Mouse (Mus musculus) cerebellum, adult 11 months (tissue): ENCODE measurements at regions not wholly inside any gene's neighbourhood (a gene's known extent, or its start where the extent isn't known, plus 50 kb on each side); places are given as distances from the start of the nearest gene placed in this dataset.

Experiments used
- DNase-seq: peaks from one replicate; pipeline ENCODE4 v3.0.0; 2022

- no peak for DNase-seq
Observed at GRCm38 (mm10) chr1:127001700-127002099, 171.1 kb upstream of the Nckap5 start.

DNA sequence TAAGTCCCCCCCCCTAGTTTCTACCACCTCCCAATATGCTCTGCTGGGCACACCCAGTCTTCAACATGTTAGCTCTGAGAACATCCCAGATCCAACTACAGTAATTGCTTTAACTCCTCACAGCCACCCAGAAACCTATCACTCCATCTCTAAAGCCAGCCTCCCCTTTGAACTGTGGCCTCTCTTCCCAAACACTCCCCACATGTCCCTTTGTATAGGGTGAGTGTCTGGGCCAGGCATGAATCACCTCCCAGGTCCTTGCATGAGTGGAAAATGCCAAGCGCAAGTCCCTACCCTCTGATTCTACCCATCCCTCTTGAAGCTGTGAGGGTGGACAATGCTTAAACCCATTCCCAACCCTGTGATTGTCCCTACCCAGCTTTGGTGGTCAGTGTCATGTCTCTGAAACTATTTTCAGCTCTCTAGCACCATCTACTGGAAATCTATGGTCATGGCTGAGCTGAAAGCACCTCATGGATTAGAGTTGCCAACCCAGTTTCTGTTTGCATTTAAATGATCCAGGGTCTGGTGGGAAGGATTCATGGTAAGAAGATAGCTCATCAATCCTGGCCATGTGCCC is 162.6 kb upstream of the Nckap5 start:
- DNase-seq, result peak; percentile 7

DNA sequence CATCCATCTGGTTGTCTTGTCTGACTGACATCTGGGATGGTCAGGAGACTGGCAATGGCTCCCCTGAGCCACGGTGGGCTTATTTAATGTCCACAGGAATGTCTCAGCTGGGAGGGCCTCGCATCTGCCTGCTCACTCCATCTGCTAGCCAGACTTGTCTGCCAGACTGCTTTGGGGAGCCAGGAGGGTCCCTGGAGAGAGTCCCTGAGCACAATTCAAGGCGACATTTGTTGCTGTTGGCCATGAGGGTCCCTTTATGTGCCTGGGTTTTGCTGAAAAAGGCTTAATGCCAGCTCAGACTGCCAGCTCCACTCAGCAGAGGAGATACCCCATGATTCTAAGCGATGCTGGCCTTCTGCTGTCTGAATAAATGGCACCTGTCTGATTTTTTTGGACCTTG is 161.8 kb upstream of the Nckap5 start:
- DNase-seq, result no peak

DNA sequence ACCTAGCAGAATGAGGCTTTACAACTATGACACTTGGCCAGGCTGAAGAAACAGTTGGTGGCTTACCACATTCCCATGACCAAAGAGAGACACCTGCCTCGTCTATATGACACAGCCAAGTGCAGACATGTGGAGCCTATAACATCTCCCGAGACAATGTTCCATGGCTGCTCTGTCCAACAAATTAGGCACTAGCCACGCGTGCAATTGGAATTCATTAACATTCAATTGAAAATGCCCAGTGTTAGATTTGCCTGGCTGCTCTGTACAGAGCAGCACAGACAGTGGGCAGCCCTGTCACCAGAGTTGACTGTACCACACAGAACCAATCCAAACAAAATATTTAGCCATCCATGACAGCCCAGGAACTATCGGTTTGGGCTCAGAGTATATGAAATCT is 152.2 kb upstream of the Nckap5 start:
- DNase-seq, result no peak

GRCm38 (mm10) chr1:126980311-126980710 is 149.7 kb upstream of the Nckap5 start:
- DNase-seq, result no peak

DNA sequence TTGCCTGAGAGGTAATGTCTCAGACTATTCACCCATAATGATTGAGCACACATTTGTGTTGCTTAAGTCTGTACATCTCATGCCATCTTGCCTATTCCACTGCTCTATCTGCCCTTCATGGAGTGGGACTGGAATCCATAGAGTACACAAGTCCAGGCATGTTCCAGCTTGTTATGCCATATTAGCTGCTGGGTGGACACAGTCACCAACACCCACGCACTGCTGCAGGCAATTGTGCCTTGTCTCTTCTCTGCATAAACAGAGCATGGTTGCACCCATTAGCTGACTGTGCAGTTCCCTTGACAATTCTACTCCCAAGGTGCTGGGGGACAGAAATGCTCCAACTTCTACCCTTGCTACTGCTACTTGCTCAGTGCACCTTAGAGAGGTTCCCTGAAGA is 143.3 kb upstream of the Nckap5 start:
- no peak for DNase-seq

DNA sequence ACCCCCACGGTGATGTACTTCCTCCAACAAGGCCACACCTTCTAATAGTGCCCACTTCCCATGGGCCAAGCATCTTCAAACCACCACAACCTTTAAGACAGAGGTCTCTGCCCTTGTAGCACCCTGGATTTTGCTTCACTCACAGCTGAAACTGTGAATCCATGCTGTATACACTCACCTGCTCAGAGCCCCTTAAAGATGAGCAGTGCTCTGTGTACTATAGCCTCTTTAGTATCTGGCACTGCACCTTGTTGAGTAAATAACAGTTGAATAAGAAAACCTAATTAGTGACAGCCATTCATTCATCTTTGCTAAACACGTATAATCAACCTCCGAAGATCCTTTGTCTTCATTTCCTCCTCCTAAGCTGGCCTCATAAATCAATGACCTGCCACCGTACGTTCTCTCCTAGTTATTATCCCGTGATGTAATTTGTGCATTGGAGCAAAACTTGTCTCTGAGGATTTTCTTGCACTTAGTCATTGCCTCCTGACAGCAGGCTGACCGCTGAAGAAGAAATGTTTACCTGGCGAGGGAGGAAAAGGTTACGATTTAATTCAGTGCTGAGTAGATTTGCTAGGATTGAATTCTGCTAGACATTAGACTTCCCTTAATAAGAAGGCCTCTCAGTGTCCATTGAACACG is 141.3 kb upstream of the Nckap5 start:
- no peak for DNase-seq

DNA sequence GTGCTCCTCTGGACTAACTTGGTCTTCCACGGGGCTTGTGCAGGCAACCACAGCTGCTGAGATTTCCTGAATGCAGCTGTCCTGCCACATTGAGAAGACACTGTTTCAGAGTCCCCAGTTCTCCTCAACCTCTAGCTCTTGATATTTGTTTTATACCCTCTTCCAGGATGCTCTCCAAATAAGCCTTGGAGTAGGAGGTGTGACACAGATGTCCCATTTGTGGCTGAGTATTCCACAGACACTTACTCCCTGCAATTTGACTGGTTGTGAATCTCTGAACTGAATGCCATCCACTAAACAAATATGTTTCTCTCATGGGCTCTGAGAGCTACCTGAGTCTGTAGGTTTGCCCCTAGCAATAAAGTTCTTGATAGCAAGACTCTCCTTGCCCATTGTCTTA is 140.5 kb upstream of the Nckap5 start:
- DNase-seq, result no peak

- no peak for DNase-seq
Observed at GRCm38 (mm10) chr1:126966394-126966793, 135.8 kb upstream of the Nckap5 start.

GRCm38 (mm10) chr1:126955839-126956720 is 125.5 kb upstream of the Nckap5 start:
- DNase-seq, result no peak

DNA sequence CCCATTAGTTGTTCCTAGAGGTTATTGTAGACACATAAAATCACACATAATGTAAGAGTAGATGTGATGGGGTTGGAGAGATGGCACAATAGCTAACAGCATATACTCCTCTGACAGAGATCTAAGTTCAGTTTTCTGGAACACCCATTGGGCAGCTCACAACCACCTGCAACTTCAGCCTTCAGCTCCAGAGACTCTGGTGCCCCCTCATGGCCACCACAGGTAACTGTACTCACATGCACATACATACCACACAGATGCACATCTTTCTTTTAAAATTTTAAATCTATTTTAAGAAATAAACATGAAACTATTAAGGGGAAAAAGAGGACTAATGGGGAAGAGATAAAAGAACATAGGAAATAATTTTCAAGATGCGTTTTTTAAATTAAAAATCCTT is 117.3 kb upstream of the Nckap5 start:
- no peak for DNase-seq

GRCm38 (mm10) chr1:126932658-126933057 is 102.1 kb upstream of the Nckap5 start:
- no peak for DNase-seq

GRCm38 (mm10) chr1:126931754-126932153 is 101.2 kb upstream of the Nckap5 start:
- DNase-seq, result peak; percentile 66

- DNase-seq, result no peak
Observed at GRCm38 (mm10) chr1:126931093-126931492, 100.5 kb upstream of the Nckap5 start.

- DNase-seq, result no peak
Observed at GRCm38 (mm10) chr1:126930611-126931010, 100.0 kb upstream of the Nckap5 start.

DNA sequence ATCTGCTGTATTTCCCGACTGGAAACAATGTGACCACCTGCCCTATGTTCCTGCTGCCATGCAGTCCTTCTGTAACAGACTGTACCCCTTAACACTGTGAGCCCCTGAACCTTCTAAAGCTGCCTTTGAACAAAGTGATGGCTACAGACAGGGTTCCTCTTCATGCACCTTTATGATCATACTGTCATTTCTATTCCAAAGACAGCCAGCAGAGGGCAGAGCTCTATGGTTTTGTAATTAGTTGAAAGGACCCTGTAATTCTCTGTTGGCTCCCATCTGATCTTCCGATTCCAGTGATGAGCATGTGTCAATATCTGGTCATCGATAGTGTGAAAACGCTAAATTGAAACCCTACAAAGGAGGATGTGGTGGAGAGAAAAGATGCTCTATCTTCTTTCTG is 99.1 kb upstream of the Nckap5 start:
- no peak for DNase-seq

- DNase-seq, result no peak
Observed at GRCm38 (mm10) chr1:126928186-126928585, 97.6 kb upstream of the Nckap5 start.

DNA sequence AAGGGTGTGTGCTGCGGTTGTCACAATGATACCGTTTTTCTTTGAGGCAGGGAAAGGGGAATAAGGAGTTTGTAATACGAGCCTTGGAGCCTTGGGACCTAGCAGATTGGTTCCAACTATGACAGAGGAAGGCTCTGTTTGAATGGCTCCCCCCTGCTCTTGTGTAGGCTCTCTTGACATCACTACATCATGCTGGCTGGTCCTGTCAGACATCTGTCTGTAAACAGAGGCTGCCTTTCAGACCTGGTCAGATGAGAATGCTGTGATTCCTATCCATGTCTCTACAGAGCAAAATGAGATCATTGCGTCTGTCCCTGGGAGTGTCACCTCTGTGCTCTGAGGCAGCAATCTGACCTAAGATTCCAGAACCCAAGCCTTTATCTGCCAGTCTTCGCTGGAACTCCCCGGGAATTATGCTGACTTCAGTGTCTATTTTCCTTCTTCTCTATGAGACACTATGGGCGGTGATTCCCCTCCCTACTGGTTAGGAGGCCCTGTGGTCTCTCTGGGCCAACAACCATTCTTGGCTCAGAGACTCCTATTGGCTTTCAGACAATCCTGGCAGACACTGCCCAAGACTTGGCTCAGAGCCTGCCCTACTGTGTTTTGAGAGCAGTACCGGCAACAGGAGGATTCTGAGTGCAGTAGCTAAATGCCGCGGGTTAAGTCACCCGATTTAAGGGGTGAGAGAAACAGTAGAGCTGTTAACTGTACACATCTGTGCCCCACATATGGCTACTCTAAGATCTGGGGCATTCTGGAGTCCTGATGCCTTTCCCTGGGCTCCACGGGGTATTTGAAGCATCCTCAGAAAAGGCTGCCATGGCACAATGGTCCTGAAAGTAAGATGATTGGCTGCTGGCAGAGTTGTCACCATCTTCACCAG is 94.8 kb upstream of the Nckap5 start:
- peak; percentile 63 for DNase-seq

DNA sequence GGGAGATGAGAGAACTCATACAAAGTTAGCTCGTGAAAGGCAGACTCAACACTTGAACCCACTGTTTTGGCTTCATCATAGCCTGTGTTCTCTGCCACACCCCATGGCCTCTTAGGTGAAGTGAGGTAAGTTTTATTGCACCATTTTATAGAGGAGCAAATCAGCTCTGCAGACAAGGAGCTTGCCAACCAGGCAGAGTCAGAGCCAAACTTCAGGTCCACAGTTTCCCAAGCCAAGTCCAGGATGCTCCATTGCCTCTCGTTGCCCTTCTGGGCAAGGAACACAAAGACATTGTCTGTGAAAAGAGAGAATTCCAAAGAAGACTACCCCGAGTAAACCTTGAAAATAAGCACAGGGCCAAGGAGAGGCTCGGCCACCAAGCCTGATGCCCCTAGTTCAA is 93.4 kb upstream of the Nckap5 start:
- DNase-seq, result no peak

DNA sequence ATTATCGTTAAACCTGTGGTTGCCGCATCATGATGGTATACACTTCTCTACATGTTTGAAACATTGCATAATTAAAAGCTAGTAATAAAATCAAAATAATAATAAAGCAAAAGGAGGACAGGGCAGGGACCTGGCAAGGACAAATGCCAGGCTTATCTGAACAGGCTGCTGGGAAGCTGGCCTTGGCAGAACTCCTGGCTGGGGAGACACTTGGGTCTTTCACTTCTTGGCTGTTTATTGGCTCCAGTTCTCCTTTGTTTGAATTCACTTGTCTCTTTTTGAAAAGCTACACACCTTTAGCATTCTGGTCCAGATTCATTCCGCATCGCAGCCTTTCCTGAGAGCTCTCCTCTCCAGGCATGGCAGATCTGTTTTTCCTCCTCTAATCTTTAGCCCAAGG is 91.6 kb upstream of the Nckap5 start:
- DNase-seq, result no peak

DNA sequence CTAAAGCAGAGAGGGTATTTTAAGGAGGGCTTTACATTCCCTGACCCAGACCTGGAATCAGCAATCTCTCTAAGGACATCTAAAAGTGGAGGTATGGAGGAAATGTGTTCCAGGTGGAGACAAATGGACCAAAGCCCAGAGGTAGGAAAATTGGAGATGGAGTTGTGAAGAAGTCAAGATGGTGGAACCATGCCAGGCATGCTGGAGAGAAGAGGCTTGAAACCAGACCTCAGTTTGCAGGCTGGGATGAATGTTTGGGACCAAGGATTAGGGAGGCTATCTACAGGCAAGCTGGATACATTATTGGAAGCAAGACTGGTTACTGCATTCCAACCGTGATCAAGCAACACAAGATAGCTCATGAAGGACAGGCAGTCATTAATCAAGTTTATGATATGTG is 88.3 kb upstream of the Nckap5 start:
- DNase-seq, result no peak

- no peak for DNase-seq
Observed at GRCm38 (mm10) chr1:126917872-126918271, 87.3 kb upstream of the Nckap5 start.

- no peak for DNase-seq
Observed at GRCm38 (mm10) chr1:126916369-126916768, 85.8 kb upstream of the Nckap5 start.
